Mouse (Mus musculus) embryonic facial prominence, embryonic 12.5 days (tissue): ENCODE results near the gene Olfr292. TPM values are rescaled to one million over a fixed set of nuclear protein-coding genes. Genes with fewer than 3 reads are reported as not detected.

Source experiments
- ATAC-seq: fragments of 200-750 bp; cut with Nextera tagmentation; 2 replicates; pipeline ENCODE4 v1.8.0; 2017; ENCODE audit not compliant: insufficient number of reproducible peaks, insufficient read depth, low FRiP score, low TSS enrichment
- H3K27ac ChIP-seq: fragments of 300-500 bp; sonication (generic); 2 replicates; pipeline ENCODE4 v1.5.1; 2016; ENCODE audit warnings: mild to moderate bottlenecking
- H3K27me3 ChIP-seq: fragments of 300-500 bp; sonication (generic); 2 replicates; pipeline ENCODE4 v1.6.1; 2016; ENCODE audit warnings: mild to moderate bottlenecking, moderate library complexity
- H3K36me3 ChIP-seq: fragments of 300-500 bp; sonication (generic); 2 replicates; pipeline ENCODE4 v1.6.1; 2016; ENCODE audit warnings: mild to moderate bottlenecking
- H3K4me1 ChIP-seq: fragments of 300-500 bp; sonication (generic); 2 replicates; pipeline ENCODE4 v1.6.1; 2016
- H3K4me2 ChIP-seq: fragments of 300-500 bp; sonication (generic); replicated peaks from 2 replicates; pipeline ENCODE4 v1.6.1; 2016; ENCODE audit warnings: mild to moderate bottlenecking, moderate library complexity
- H3K4me3 ChIP-seq: fragments of 300-500 bp; sonication (generic); 2 replicates; pipeline ENCODE4 v1.5.1; 2016; ENCODE audit warnings: mild to moderate bottlenecking
- H3K9ac ChIP-seq: fragments of 300-500 bp; sonication (generic); 2 replicates; pipeline ENCODE4 v1.6.1; 2016; ENCODE audit warnings: mild to moderate bottlenecking, moderate library complexity
- H3K9me3 ChIP-seq: fragments of 300-500 bp; sonication (generic); 2 replicates; pipeline ENCODE4 v1.6.1; 2016; ENCODE audit warnings: mild to moderate bottlenecking, moderate library complexity
- WGBS: fragments of 180-500 bp; shearing (Covaris S2); methylation state at CpG from one replicate; pipeline ENCODE4 v1.1.7; 2016; 5-methylcytosine and 5-hydroxymethylcytosine counted together
- polyA plus RNA-seq: library from polyadenylated mRNA; unstranded; fragments of >200 nt; fragmentation: Nextera tagmentation; extraction: Ambion mirVana; gene quantifications from 2 replicates; pipeline ENCODE4 v1.2.1, GENCODE M21; 2016

The Olfr292 gene
- polyA plus RNA-seq = not detected in 2 replicates

DNA sequence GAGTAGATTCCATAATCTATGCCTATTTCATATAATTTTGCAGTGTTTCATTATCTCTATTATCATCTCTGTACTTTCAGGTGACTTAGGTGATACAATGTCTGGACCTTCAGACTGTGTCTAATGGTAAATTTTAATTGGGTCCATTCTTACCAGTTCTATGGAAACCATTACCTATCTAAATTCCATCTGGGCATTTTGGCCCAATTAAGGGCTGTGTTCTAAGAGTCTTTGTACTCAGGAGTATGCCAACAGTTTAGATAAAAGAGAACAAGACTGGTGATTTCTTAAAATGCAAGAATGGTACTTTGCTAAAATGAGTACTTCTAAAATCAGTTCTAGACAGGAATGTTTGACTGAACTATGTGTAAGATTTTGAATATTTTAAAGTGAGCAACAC is at the start of gene Olfr292:
TSS of gene Olfr292 (plus strand) at position 301 of the 400 bp plus-strand sequence.
- no peak within 1 kb of the TSS for H3K4me3 ChIP-seq
- no peak within 1 kb of the TSS for H3K9ac ChIP-seq
- H3K4me2 ChIP-seq = no peak within 1 kb of the TSS
- no peaks in the 10 kb centered on the region for H3K9me3 ChIP-seq
- H3K4me1 ChIP-seq = no peaks in the 10 kb centered on the region
- no peaks in the 10 kb centered on the region for H3K36me3 ChIP-seq
- no peak within 1 kb of the TSS for H3K27ac ChIP-seq
- no peak for ATAC-seq
- no peaks in the 10 kb centered on the region for H3K27me3 ChIP-seq

DNA sequence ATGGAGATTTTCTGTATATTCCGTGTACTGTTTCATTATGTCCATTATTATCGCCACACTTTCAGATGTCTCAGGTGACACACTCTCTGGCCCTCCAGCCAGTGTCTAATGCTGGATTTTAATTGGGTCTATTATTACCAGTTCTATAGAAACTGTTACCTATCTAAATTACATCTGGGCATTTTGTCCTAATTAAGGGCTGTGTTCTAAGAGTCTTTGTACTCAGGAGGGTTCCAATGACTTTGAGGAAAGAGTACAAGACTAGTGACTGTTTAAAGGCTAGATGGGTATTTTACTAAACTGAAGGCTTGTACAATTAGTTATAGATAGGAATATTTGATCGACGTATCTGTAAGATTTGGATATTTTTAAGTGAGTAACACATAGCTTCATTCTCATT is 39.4 kb upstream of the Olfr292 start, which contains the start of gene Olfr293:
TSS of gene Olfr293 (plus strand) at position 301 of the 400 bp plus-strand sequence.
- no peaks in the 10 kb centered on the region for H3K36me3 ChIP-seq
- no peak within 1 kb of the TSS for H3K4me3 ChIP-seq
- ATAC-seq = no peak
- 92% methylated on average over 4 of the region's 4 CpGs for WGBS
- no peaks in the 10 kb centered on the region for H3K27me3 ChIP-seq
- no peak within 1 kb of the TSS for H3K9ac ChIP-seq
- no peaks in the 10 kb centered on the region for H3K4me1 ChIP-seq
- no peak within 1 kb of the TSS for H3K27ac ChIP-seq
- no peaks in the 10 kb centered on the region for H3K9me3 ChIP-seq
- H3K4me2 ChIP-seq = no peak within 1 kb of the TSS

DNA sequence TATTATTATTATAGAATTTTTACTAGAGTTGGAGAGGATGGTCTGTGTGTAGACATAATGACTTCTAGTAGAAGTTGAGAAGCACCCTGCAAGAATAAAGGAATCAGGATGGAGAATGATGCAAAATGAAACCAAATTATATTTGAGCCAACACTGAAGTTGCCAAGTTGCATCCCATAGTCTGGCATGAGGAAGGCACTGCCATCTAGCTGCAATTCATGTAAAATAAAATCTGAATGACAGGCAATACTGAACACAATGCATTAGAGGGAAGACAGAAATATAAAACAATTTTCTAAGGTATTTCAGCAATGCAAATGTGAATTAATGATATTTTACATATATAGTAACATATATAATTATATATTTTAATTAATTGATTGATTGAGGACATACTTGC is 36.9 kb downstream of the Olfr292 start:
- ATAC-seq = no peak

More for the DNA sequence above, 36.9 kb downstream of the Olfr292 start:
- Histone ChIP-seq H3K27ac (no peak overlapping the region), H3K9me3 (no peaks in the 10 kb centered on the region), H3K4me3 (no peak overlapping the region), H3K27me3 (no peaks in the 10 kb centered on the region), H3K4me2 (no peak overlapping the region), H3K9ac (no peak overlapping the region), H3K4me1 (no peaks in the 10 kb centered on the region), H3K36me3 (no peaks in the 10 kb centered on the region)

Other genes starting within 250 kb of the Olfr292 start
- 0.04 TPM in 1 of 2 replicates, not detected in the other for gene Olfr299, start 228.4 kb upstream of the Olfr292 start, polyA plus RNA-seq
- gene Olfr298, start 195.8 kb upstream of the Olfr292 start, polyA plus RNA-seq = not detected in 2 replicates
- not detected in 2 replicates for gene Olfr297, start 168.4 kb upstream of the Olfr292 start, polyA plus RNA-seq
- not detected in 2 replicates for gene Olfr295, start 104.5 kb upstream of the Olfr292 start, polyA plus RNA-seq
- not detected in 2 replicates for gene Olfr294, start 71.7 kb upstream of the Olfr292 start, polyA plus RNA-seq
- not detected in 2 replicates for gene Olfr293, start 39.3 kb upstream of the Olfr292 start, polyA plus RNA-seq
- gene Folh1, start 87.6 kb downstream of the Olfr292 start, polyA plus RNA-seq = 0.09 and 0.12 TPM in 2 replicates
- not detected in 2 replicates for gene Vmn2r77, start 106.7 kb downstream of the Olfr292 start, polyA plus RNA-seq
- gene Vmn2r78, start 226.8 kb downstream of the Olfr292 start, polyA plus RNA-seq = not detected in 2 replicates